Mouse (Mus musculus) G1E (cell line): ENCODE measurements around the gene Tbc1d16. TPM values are rescaled to one million over a fixed set of nuclear protein-coding genes. Genes with fewer than 3 reads are reported as not detected.
A peak's percentile ranks its signal among the peaks of the same experiment; 100 is the strongest.
"Not testable (repeated sequence)": the region's sequence is repeated elsewhere in the genome, so short reads cannot be mapped to it uniquely, and the experiment has no call there.

Source experiments
- ATAC-seq: 2 replicates; pipeline ENCODE4 v1.8.0; 2016; ENCODE audit warnings: mild to moderate bottlenecking; ENCODE audit not compliant: insufficient number of reproducible peaks, poor library complexity, low FRiP score, severe bottlenecking; ENCODE audit errors: extremely low read depth
- DNase-seq: peaks from one replicate; pipeline ENCODE4 v3.0.0; 2012; ENCODE audit warnings: low spot score
- H3K27me3 ChIP-seq: 2 replicates; pipeline ENCODE4 v1.6.1; 2012; ENCODE audit warnings: mild to moderate bottlenecking, low read length, inconsistent platforms; ENCODE audit not compliant: insufficient read depth
- H3K36me3 ChIP-seq: replicated peaks from 2 replicates; pipeline ENCODE3; 2012; ENCODE audit warnings: mild to moderate bottlenecking, inconsistent platforms
- H3K4me1 ChIP-seq: 2 replicates; pipeline ENCODE4 v1.6.1; 2012; ENCODE audit warnings: low read depth, low read length, inconsistent platforms, mixed read lengths; ENCODE audit not compliant: insufficient read depth
- H3K4me3 ChIP-seq: 2 replicates; pipeline ENCODE4 v1.5.1; 2012; ENCODE audit warnings: low read depth, mild to moderate bottlenecking, inconsistent platforms, low read length, moderate library complexity, mixed read lengths
- H3K9me3 ChIP-seq: replicated peaks from 2 replicates; pipeline ENCODE4 v1.6.1; 2012; ENCODE audit warnings: inconsistent platforms
- CTCF ChIP-seq: IDR thresholded peaks from 2 replicates; pipeline ENCODE4 v1.5.1; 2012; ENCODE audit warnings: low read depth, low read length, inconsistent platforms, mixed read lengths
- GATA1 ChIP-seq: IDR thresholded peaks from 2 replicates; pipeline ENCODE4 v1.6.1; 2012; ENCODE audit warnings: borderline replicate concordance, low read length, inconsistent platforms, mixed read lengths
- GATA2 ChIP-seq: IDR thresholded peaks from 2 replicates; pipeline ENCODE4 v1.6.1; 2012; ENCODE audit warnings: low read depth, low read length, inconsistent platforms, borderline replicate concordance
- POLR2AphosphoS5 ChIP-seq: IDR thresholded peaks from 2 replicates; pipeline ENCODE4 v1.6.1; 2012; ENCODE audit warnings: low read depth, low read length, inconsistent platforms; ENCODE audit not compliant: insufficient replicate concordance
- TAL1 ChIP-seq: conservative IDR thresholded peaks from 2 replicates; pipeline ENCODE4 v1.6.1; 2012; ENCODE audit warnings: low read depth, low read length, inconsistent platforms, mixed read lengths
- polyA plus RNA-seq: library from polyadenylated mRNA; stranded (reverse); fragments of >175 nt; gene quantifications from 2 replicates; pipeline ENCODE4 v1.2.3, GENCODE M21; 2012
- total RNA-seq, 2 experiments: library from RNA; stranded (forward) in 1 of 2; stranded (reverse) in 1 of 2; fragments of 200-1000 nt in 1 of 2; fragments of >200 nt in 1 of 2; fragmentation: Nextera tagmentation in 1 of 2; gene quantifications; 2 replicates each; pipeline ENCODE4 v1.2.3; 2014 to 2017

The Tbc1d16 gene
- total and polyA plus RNA-seq, 3 experiments, result 0.05 TPM; not detected in 2

- Histone ChIP-seq H3K36me3 (no peaks in the 10 kb centered on the region), H3K27me3 (peaks cover 14% of the 10 kb centered on the region; the same call in 1 of the 2 replicates), H3K4me3 (no peak overlapping the region), H3K4me1 (peaks cover 4% of the 10 kb centered on the region; the same call in 1 of the 2 replicates), H3K9me3 (no peaks in the 10 kb centered on the region)
- ATAC-seq (no peak), DNase-seq (no peak)
- TF ChIP-seq TAL1, result no peak
- TF ChIP-seq CTCF, result no peak
- no peak for TF ChIP-seq GATA1
- no peak for TF ChIP-seq GATA2
These were observed 24.7 kb upstream of the Tbc1d16 start for GRCm38 (mm10) chr11:119252854-119253541.

- Histone ChIP-seq H3K36me3 (no peaks in the 10 kb centered on the region), H3K4me3 (no peak overlapping the region), H3K9me3 (no peaks in the 10 kb centered on the region), H3K4me1 (peaks cover 4% of the 10 kb centered on the region; the same call in 1 of the 2 replicates), H3K27me3 (peaks cover 11% of the 10 kb centered on the region; the same call in 1 of the 2 replicates)
- DNase-seq (no peak), ATAC-seq (no peak)
- TF ChIP-seq TAL1 (no peak), GATA2 (no peak), CTCF (no peak), POLR2AphosphoS5 (no peak), GATA1 (no peak)
These were observed 22.7 kb upstream of the Tbc1d16 start for GRCm38 (mm10) chr11:119250998-119251397.

GRCm38 (mm10) chr11:119249011-119249410, 20.7 kb upstream of the Tbc1d16 start:
- ATAC-seq (no peak), DNase-seq (no peak)

GRCm38 (mm10) chr11:119245543-119245942, 17.2 kb upstream of the Tbc1d16 start:
- H3K27me3 ChIP-seq, ATAC-seq, DNase-seq, H3K36me3 ChIP-seq, H3K4me1 ChIP-seq, H3K4me3 ChIP-seq: not testable (repeated sequence)
- peaks cover 14% of the 10 kb centered on the region for H3K9me3 ChIP-seq

More at GRCm38 (mm10) chr11:119249011-119249410, 20.7 kb upstream of the Tbc1d16 start:
- no peak overlapping the region for H3K4me3 ChIP-seq
- H3K9me3 ChIP-seq, result no peaks in the 10 kb centered on the region
- peaks cover 8% of the 10 kb centered on the region; the same call in 1 of the 2 replicates for H3K27me3 ChIP-seq
- 0 out of 2 replicates have a peak, but pooled peaks have one; percentile 30 for TF ChIP-seq CTCF
- TF ChIP-seq POLR2AphosphoS5, result no peak
- H3K4me1 ChIP-seq, result peaks cover 4% of the 10 kb centered on the region; the same call in 1 of the 2 replicates
- no peaks in the 10 kb centered on the region for H3K36me3 ChIP-seq

- no peaks in the 10 kb centered on the region; the same call in 1 of the 2 replicates for H3K27me3 ChIP-seq
- H3K36me3 ChIP-seq, result no peaks in the 10 kb centered on the region
- no peak for DNase-seq
- H3K9me3 ChIP-seq, result peaks cover 58% of the 10 kb centered on the region
- H3K4me3 ChIP-seq, result no peak overlapping the region
- no peak for ATAC-seq
- H3K4me1 ChIP-seq, result no peaks in the 10 kb centered on the region
- TF ChIP-seq POLR2AphosphoS5 (no peak), CTCF (no peak), GATA2 (no peak), TAL1 (no peak), GATA1 (no peak)
These were observed 11.2 kb upstream of the Tbc1d16 start for GRCm38 (mm10) chr11:119239480-119239879.

- DNase-seq (no peak), ATAC-seq (no peak)
- Histone ChIP-seq H3K36me3 (no peaks in the 10 kb centered on the region), H3K4me3 (no peak overlapping the region), H3K9me3 (peaks cover 60% of the 10 kb centered on the region), H3K27me3 (no peaks in the 10 kb centered on the region; the same call in 1 of the 2 replicates), H3K4me1 (no peaks in the 10 kb centered on the region)
- TF ChIP-seq GATA1, result no peak
- no peak for TF ChIP-seq POLR2AphosphoS5
- no peak for TF ChIP-seq CTCF
- TF ChIP-seq TAL1, result no peak
- TF ChIP-seq GATA2, result no peak
These were observed 10.0 kb upstream of the Tbc1d16 start for GRCm38 (mm10) chr11:119238305-119238721.
